13 mouse cellular contexts compared by ENCODE assay signal in the genomic region with DNA sequence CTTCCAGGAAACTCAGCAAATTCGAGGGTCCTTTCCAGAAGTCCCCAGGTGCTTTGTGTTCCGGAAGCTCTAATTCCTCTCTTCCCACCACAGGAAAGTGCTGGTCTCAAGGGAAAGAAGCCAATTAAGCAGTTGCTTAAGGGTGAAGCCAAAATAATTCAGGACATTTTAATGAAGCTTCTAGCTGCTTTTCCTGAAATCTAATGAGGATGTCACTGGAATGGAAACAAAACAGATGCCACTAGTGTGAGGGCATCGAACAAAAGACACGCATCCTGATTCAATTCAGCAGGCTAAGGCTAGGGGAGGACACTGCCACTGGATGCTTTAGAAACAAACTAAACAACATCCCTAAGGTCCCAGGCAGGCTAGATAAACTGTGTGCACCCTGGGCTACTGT.
DNase-seq lines count a peak whose midpoint lies in the region; ATAC-seq lines count a peak whose summit lies in the region.
"Had no signal": no experiment of that assay in that cellular context is flagged by ENCODE, and none has a peak within 500 bp of the region (broad histone marks: within the 10 kb centered on the region; RNA-seq: fewer than 3 reads in every experiment).

No protein-coding gene starts in this region.

- H3K4me1 ChIP-seq in hindbrain, embryonic 13.5 days (replicated peaks): peaks cover 5% of the 10 kb centered on the region
- no peaks in the 10 kb centered on the region for H3K4me1 ChIP-seq in hindbrain, embryonic 11.5 days (replicated peaks; ENCODE audit: control insufficient read depth, insufficient read depth, low read length)
- H3K4me1 ChIP-seq in forebrain, embryonic 11.5 days (replicated peaks; ENCODE audit: control insufficient read depth, insufficient read depth, low read length): peaks cover 3% of the 10 kb centered on the region; the same call in 1 of the 2 replicates
- H3K4me1 ChIP-seq in midbrain, embryonic 14.5 days (ENCODE audit: control insufficient read depth, insufficient read depth, low read length): no peaks in the 10 kb centered on the region
- H3K4me1 ChIP-seq: stomach, embryonic 15.5 days had no signal

- peak; percentile 70; the same call in 1 of the 2 replicates for ATAC-seq in hindbrain, embryonic 13.5 days (ENCODE audit: low FRiP score)
- ATAC-seq in hindbrain, embryonic 11.5 days (ENCODE audit: low FRiP score): no peak
- peak; percentile 66 for ATAC-seq in forebrain, embryonic 11.5 days (replicated peaks; ENCODE audit: low FRiP score)
- no peak for ATAC-seq in midbrain, embryonic 14.5 days (ENCODE audit: low FRiP score, low TSS enrichment)
- ATAC-seq: intestine, embryonic 16.5 days had no signal

- 36% methylated on average over 4 of the region's 4 CpGs for WGBS in hindbrain, embryonic 13.5 days
- WGBS in hindbrain, embryonic 11.5 days: 62% methylated on average over 4 of the region's 4 CpGs
- WGBS in forebrain, embryonic 11.5 days: 32% methylated on average over 4 of the region's 4 CpGs
- WGBS in midbrain, embryonic 14.5 days: 25% methylated on average over 4 of the region's 4 CpGs

- no peaks in the 10 kb centered on the region for H3K27me3 ChIP-seq in hindbrain, embryonic 13.5 days
- no peaks in the 10 kb centered on the region for H3K27me3 ChIP-seq in hindbrain, embryonic 11.5 days (ENCODE audit: control insufficient read depth, insufficient read depth, low read length)
- no peaks in the 10 kb centered on the region for H3K27me3 ChIP-seq in forebrain, embryonic 11.5 days (ENCODE audit: control insufficient read depth, insufficient read depth, low read length)
- H3K27me3 ChIP-seq in midbrain, embryonic 14.5 days (ENCODE audit: control insufficient read depth, insufficient read depth, low read length): no peaks in the 10 kb centered on the region
- H3K27me3 ChIP-seq: limb, embryonic 13.5 days; stomach, embryonic 15.5 days had no signal

- no peak overlapping the region for H3K4me2 ChIP-seq in hindbrain, embryonic 13.5 days
- H3K4me2 ChIP-seq in hindbrain, embryonic 11.5 days (replicated peaks; ENCODE audit: low read depth, low read length): no peak overlapping the region
- H3K4me2 ChIP-seq in forebrain, embryonic 11.5 days (ENCODE audit: low read depth, low read length, severe bottlenecking): no peak overlapping the region
- H3K4me2 ChIP-seq in midbrain, embryonic 14.5 days (ENCODE audit: low read length): no peak overlapping the region
- H3K4me2 ChIP-seq: limb, embryonic 13.5 days; stomach, embryonic 15.5 days had no signal

- no peaks in the 10 kb centered on the region for H3K36me3 ChIP-seq in hindbrain, embryonic 13.5 days
- H3K36me3 ChIP-seq in hindbrain, embryonic 11.5 days (ENCODE audit: control insufficient read depth, insufficient read depth, low read length): no peaks in the 10 kb centered on the region
- H3K36me3 ChIP-seq in forebrain, embryonic 11.5 days (ENCODE audit: control insufficient read depth, insufficient read depth, low read length): no peaks in the 10 kb centered on the region
- no peaks in the 10 kb centered on the region for H3K36me3 ChIP-seq in midbrain, embryonic 14.5 days (ENCODE audit: control insufficient read depth, insufficient read depth, low read length)
- H3K36me3 ChIP-seq: limb, embryonic 13.5 days; stomach, embryonic 15.5 days had no signal

- H3K9me3 ChIP-seq in hindbrain, embryonic 13.5 days: no peaks in the 10 kb centered on the region
- H3K9me3 ChIP-seq in hindbrain, embryonic 11.5 days (ENCODE audit: control insufficient read depth, low read length): no peaks in the 10 kb centered on the region
- no peaks in the 10 kb centered on the region for H3K9me3 ChIP-seq in forebrain, embryonic 11.5 days (ENCODE audit: control insufficient read depth, low read length)
- H3K9me3 ChIP-seq in midbrain, embryonic 14.5 days (ENCODE audit: control insufficient read depth, low read length): no peaks in the 10 kb centered on the region
- H3K9me3 ChIP-seq: limb, embryonic 13.5 days; stomach, embryonic 15.5 days had no signal

- H3K4me3 ChIP-seq in hindbrain, embryonic 13.5 days: no peak overlapping the region
- H3K4me3 ChIP-seq in hindbrain, embryonic 11.5 days (ENCODE audit: low read depth, low read length): no peak overlapping the region
- H3K4me3 ChIP-seq in forebrain, embryonic 11.5 days (ENCODE audit: low read depth, low read length): no peak overlapping the region
- H3K4me3 ChIP-seq in midbrain, embryonic 14.5 days (replicated peaks; ENCODE audit: low read depth, low read length): no peak overlapping the region
- H3K4me3 ChIP-seq: limb, embryonic 13.5 days; stomach, embryonic 15.5 days had no signal

- no peak overlapping the region; the same call in 1 of the 2 replicates for H3K27ac ChIP-seq in hindbrain, embryonic 13.5 days
- no peak overlapping the region for H3K27ac ChIP-seq in hindbrain, embryonic 11.5 days (ENCODE audit: low read depth, low read length)
- H3K27ac ChIP-seq in forebrain, embryonic 11.5 days (ENCODE audit: low read depth, low read length): peak overlapping the region; percentile 41; the same call in 1 of the 2 replicates
- no peak overlapping the region for H3K27ac ChIP-seq in midbrain, embryonic 14.5 days (replicated peaks; ENCODE audit: low read depth, low read length)
- H3K27ac ChIP-seq: limb, embryonic 13.5 days; stomach, embryonic 15.5 days had no signal

- DNase-seq in hindbrain, embryonic 11.5 days (ENCODE audit: low spot score): no peak
- peak; percentile 22 to 27 for DNase-seq in cerebellum, adult 18-20 months
- no peak for DNase-seq in forebrain, embryonic 11.5 days (ENCODE audit: low spot score)
- DNase-seq in midbrain, embryonic 14.5 days: peak; percentile 52
- DNase-seq in heart, postnatal 36 days: no peak
- DNase-seq in right cerebral cortex, postnatal 36 days (ENCODE audit: low spot score in 2 of 2): no peak
- no peak for DNase-seq in gastrocnemius, postnatal 4 days (ENCODE audit: low spot score in 2 of 2)
- DNase-seq: kidney, postnatal 4 days; thymus, postnatal 14 days had no signal

- no peak overlapping the region for H3K9ac ChIP-seq in hindbrain, embryonic 13.5 days
- no peak overlapping the region for H3K9ac ChIP-seq in hindbrain, embryonic 11.5 days (ENCODE audit: low read depth, low read length)
- H3K9ac ChIP-seq in forebrain, embryonic 11.5 days (ENCODE audit: low read length): no peak overlapping the region
- no peak overlapping the region for H3K9ac ChIP-seq in midbrain, embryonic 14.5 days (replicated peaks; ENCODE audit: low read length)
- H3K9ac ChIP-seq: limb, embryonic 13.5 days; stomach, embryonic 15.5 days had no signal

- intact Hi-C loops in heart, postnatal 36 days (cut with DNase I): no loop called here

Comparison
In these comparisons a context has a peak if more than half of its experiments do, and no peak if none do; other contexts are left out.
1. ATAC-seq: peak in hindbrain, embryonic 13.5 days (single experiment) and forebrain, embryonic 11.5 days (single experiment); none in hindbrain, embryonic 11.5 days (single experiment) and midbrain, embryonic 14.5 days (single experiment).
2. DNase-seq: peak in cerebellum, adult 18-20 months (2 of 2) and midbrain, embryonic 14.5 days (single experiment); none in hindbrain, embryonic 11.5 days (single experiment), forebrain, embryonic 11.5 days (single experiment), heart, postnatal 36 days (0 of 2), right cerebral cortex, postnatal 36 days (0 of 2) and gastrocnemius, postnatal 4 days (0 of 2).